28 mouse cellular contexts compared by ENCODE assay signal in the genomic region with DNA sequence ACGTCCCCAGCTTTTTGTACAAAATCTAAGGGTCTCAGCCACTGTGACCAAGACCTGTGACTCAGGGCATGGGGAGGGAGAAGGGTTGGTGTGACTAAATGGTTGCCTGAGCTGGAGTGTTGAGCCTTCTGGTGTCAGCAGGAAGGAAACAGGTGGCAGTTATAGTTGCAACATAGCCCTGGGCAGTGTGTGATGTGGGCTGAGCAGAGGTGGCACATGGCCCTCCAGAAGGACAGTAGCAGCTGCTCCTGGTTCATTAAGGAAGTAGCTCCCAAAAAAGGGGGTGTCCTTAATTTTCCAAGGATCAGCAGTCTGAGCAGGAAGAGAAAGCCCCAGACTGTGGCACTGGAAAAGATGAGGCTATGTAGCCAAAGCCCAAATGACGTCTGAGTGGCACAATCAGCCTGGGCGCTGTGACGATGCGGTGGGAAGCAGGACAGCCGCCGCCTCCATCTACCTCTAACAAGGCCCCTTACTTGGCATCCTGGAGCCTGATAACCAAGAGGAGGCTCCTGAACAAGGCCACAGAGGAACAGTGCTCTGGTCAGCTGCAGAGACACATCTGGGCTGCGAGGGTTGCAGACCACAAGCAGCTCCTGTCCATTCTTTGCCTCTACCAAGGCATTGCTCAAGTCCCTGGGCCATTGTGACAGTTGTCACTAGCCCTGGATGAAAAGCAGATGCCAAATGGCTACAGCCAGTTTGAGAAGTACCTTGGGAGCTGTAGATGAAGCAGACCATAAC. TPM values are rescaled to one million over a fixed set of nuclear protein-coding genes. Genes with fewer than 3 reads are reported as not detected.
DNase-seq lines count a peak whose midpoint lies in the region; ATAC-seq and TF ChIP-seq lines count a peak whose summit lies in the region.
"Had no signal": no experiment of that assay in that cellular context is flagged by ENCODE, and none has a peak within 500 bp of the region (broad histone marks: within the 10 kb centered on the region; RNA-seq: fewer than 3 reads in every experiment).

No protein-coding gene starts in this region.

- no peak for TF ChIP-seq CTCF in bone marrow, adult 2 months (IDR thresholded peaks at IDR 0.05; ENCODE audit: control insufficient read depth, insufficient read depth, low read length)
- no peak for TF ChIP-seq CTCF in cerebellum, adult 2 months (IDR thresholded peaks at IDR 0.05; ENCODE audit: borderline replicate concordance, insufficient read depth, low read depth, low read length)

- no peak overlapping the region for H3K9ac ChIP-seq in limb, embryonic 15.5 days
- H3K9ac ChIP-seq: embryonic facial prominence, embryonic 15.5 days; forebrain, embryonic 12.5 days; forebrain, postnatal 0 days; heart, embryonic 15.5 days; kidney, embryonic 15.5 days; lung, embryonic 15.5 days; midbrain, embryonic 12.5 days had no signal

- H3K36me3 ChIP-seq in limb, embryonic 15.5 days: peaks cover 69% of the 10 kb centered on the region

- no peak overlapping the region for H3K4me2 ChIP-seq in limb, embryonic 15.5 days
- H3K4me2 ChIP-seq: embryonic facial prominence, embryonic 15.5 days; forebrain, embryonic 12.5 days; heart, embryonic 15.5 days; kidney, embryonic 15.5 days; liver, embryonic 11.5 days; lung, embryonic 15.5 days; midbrain, embryonic 12.5 days had no signal

- no peaks in the 10 kb centered on the region for H3K27me3 ChIP-seq in limb, embryonic 15.5 days
- H3K27me3 ChIP-seq in cerebellum, adult 2 months (ENCODE audit: control insufficient read depth, insufficient read depth, low read length): no peaks in the 10 kb centered on the region
- H3K27me3 ChIP-seq: embryonic facial prominence, embryonic 15.5 days; forebrain, embryonic 12.5 days; heart, embryonic 15.5 days; kidney, embryonic 15.5 days; lung, embryonic 15.5 days; megakaryocyte, embryonic 14.5 days; midbrain, embryonic 12.5 days had no signal

- no peaks in the 10 kb centered on the region for H3K9me3 ChIP-seq in limb, embryonic 15.5 days
- H3K9me3 ChIP-seq: embryonic facial prominence, embryonic 15.5 days; forebrain, embryonic 12.5 days; heart, embryonic 10.5 days; heart, embryonic 15.5 days; kidney, embryonic 15.5 days; lung, embryonic 15.5 days; megakaryocyte, embryonic 14.5 days; midbrain, embryonic 12.5 days had no signal

- no peak overlapping the region for H3K4me3 ChIP-seq in bone marrow, adult 2 months (replicated peaks; ENCODE audit: control insufficient read depth, low read depth, low read length)
- H3K4me3 ChIP-seq in limb, embryonic 15.5 days: no peak overlapping the region
- H3K4me3 ChIP-seq in cerebellum, adult 2 months (replicated peaks; ENCODE audit: insufficient read depth, low read depth, low read length): no peak overlapping the region
- H3K4me3 ChIP-seq: embryonic facial prominence, embryonic 15.5 days; forebrain, embryonic 12.5 days; heart, embryonic 10.5 days; heart, embryonic 15.5 days; kidney, embryonic 15.5 days; left cerebral cortex, adult 2 months; lung, embryonic 15.5 days; midbrain, embryonic 12.5 days had no signal

- WGBS in bone marrow, adult 2 months: 47% methylated on average over 8 of the region's 8 CpGs
- 87% methylated on average over 8 of the region's 8 CpGs for WGBS in limb, embryonic 15.5 days
- WGBS in cerebellum, adult 2 months: 86% methylated on average over 8 of the region's 8 CpGs

- TF ChIP-seq POLR2A in bone marrow, adult 2 months (IDR thresholded peaks at IDR 0.05; ENCODE audit: borderline replicate concordance, control insufficient read depth, low read depth, low read length): no peak
- TF ChIP-seq POLR2A in cerebellum, adult 2 months (IDR thresholded peaks at IDR 0.05; ENCODE audit: borderline replicate concordance, insufficient read depth, low read length): no peak

- peak overlapping the region; percentile 52 for H3K27ac ChIP-seq in bone marrow, adult 2 months (ENCODE audit: control insufficient read depth, insufficient read depth, low read depth, low read length, poor library complexity)
- H3K27ac ChIP-seq in limb, embryonic 15.5 days: no peak overlapping the region
- H3K27ac ChIP-seq in cerebellum, adult 2 months (ENCODE audit: insufficient read depth, low read length): no peak overlapping the region
- H3K27ac ChIP-seq: embryonic facial prominence, embryonic 15.5 days; forebrain, embryonic 12.5 days; heart, embryonic 10.5 days; heart, embryonic 15.5 days; kidney, embryonic 15.5 days; left cerebral cortex, adult 2 months; lung, embryonic 15.5 days; midbrain, embryonic 12.5 days had no signal

- ATAC-seq in limb, embryonic 15.5 days (ENCODE audit: insufficient number of reproducible peaks, low FRiP score, low TSS enrichment, low read depth): 0 out of 2 replicates have a peak, but pooled peaks have one; percentile 14
- ATAC-seq: forebrain, postnatal 0 days; hindbrain, embryonic 16.5 days had no signal

- peaks cover 14% of the 10 kb centered on the region for H3K4me1 ChIP-seq in bone marrow, adult 2 months (ENCODE audit: control insufficient read depth, insufficient read depth, low read length)
- peaks cover 33% of the 10 kb centered on the region for H3K4me1 ChIP-seq in limb, embryonic 15.5 days
- peaks cover 25% of the 10 kb centered on the region for H3K4me1 ChIP-seq in cerebellum, adult 2 months (ENCODE audit: control insufficient read depth, insufficient read depth, low read length)

- peak; percentile 42 for DNase-seq in gastrocnemius, adult 18-20 months (ENCODE audit: low spot score)
- no peak for DNase-seq in gastrocnemius, adult 8-10 months (ENCODE audit: low spot score in 2 of 2)
- DNase-seq in 416B (ENCODE audit: low read depth): peak; percentile 92
- no peak for DNase-seq in cerebellum, adult 2 months
- DNase-seq in spleen, postnatal 14 days (ENCODE audit: low spot score in 2 of 2): no peak
- DNase-seq in right cerebral cortex, adult 2 months (ENCODE audit: low spot score in 2 of 2): no peak
- DNase-seq: adrenal gland, postnatal 10 days; cerebellum, adult 18-20 months; cerebellum, postnatal 25 days; forebrain, postnatal 0 days; heart, adult 11 months; kidney, adult 18-20 months; kidney, postnatal 25 days; thymus, adult 2 months; thymus, postnatal 36 days had no signal

RNA-seq across cellular contexts. Expression of a gene that starts 7.0 kb away (rescaled TPM):
- total RNA-seq in gastrocnemius, adult 18-20 months (2021): 10 to 100 TPM; 18.4 to 18.5 TPM
- 10 to 100 TPM; 16.7 to 22.3 (median 19.7) TPM for total RNA-seq in gastrocnemius, adult 8-10 months (2022)
- polyA plus RNA-seq in bone marrow, adult 2 months (2011; ENCODE audit: insufficient read depth, insufficient read length, low replicate concordance, missing spikeins): 2.9 and 11.1 TPM in 2 replicates
- polyA plus RNA-seq in limb, embryonic 15.5 days (2015; fragmentation: Nextera tagmentation; extraction: Ambion mirVana): 5.4 and 5.6 TPM in 2 replicates
- 16.4 and 17.5 TPM in 2 replicates for polyA plus RNA-seq in cerebellum, adult 2 months (2012; rRNA removed)

RNA-seq across cellular contexts. Expression of a gene that starts 7.2 kb away (rescaled TPM):
- total RNA-seq in gastrocnemius, adult 18-20 months (2021): 1 to 10 TPM; 3.7 to 5.0 TPM
- 1 to 10 TPM; 3.8 to 4.7 (median 4.2) TPM for total RNA-seq in gastrocnemius, adult 8-10 months (2022)
- 4.3 and 8.1 TPM in 2 replicates for polyA plus RNA-seq in bone marrow, adult 2 months (2011; ENCODE audit: insufficient read depth, insufficient read length, low replicate concordance, missing spikeins)
- 16.0 and 16.8 TPM in 2 replicates for polyA plus RNA-seq in limb, embryonic 15.5 days (2015; fragmentation: Nextera tagmentation; extraction: Ambion mirVana)
- 6.8 and 7.2 TPM in 2 replicates for polyA plus RNA-seq in cerebellum, adult 2 months (2012; rRNA removed)

RNA-seq across cellular contexts. Expression of a gene that starts 27.2 kb away (rescaled TPM):
- 10 to 100 TPM; 10.6 to 13.9 TPM for total RNA-seq in gastrocnemius, adult 18-20 months (2021)
- total RNA-seq in gastrocnemius, adult 8-10 months (2022): 10 to 100 TPM; 10.5 to 15.0 (median 12.5) TPM
- polyA plus RNA-seq in bone marrow, adult 2 months (2011; ENCODE audit: insufficient read depth, insufficient read length, low replicate concordance, missing spikeins): 6.7 and 34.2 TPM in 2 replicates
- polyA plus RNA-seq in limb, embryonic 15.5 days (2015; fragmentation: Nextera tagmentation; extraction: Ambion mirVana): 39.7 and 53.2 TPM in 2 replicates
- 3.3 and 4.5 TPM in 2 replicates for polyA plus RNA-seq in cerebellum, adult 2 months (2012; rRNA removed)

RNA-seq across cellular contexts. Expression of a gene that starts 46.1 kb away (rescaled TPM):
- 10 to 100 TPM; 21.0 to 21.5 TPM for total RNA-seq in gastrocnemius, adult 18-20 months (2021)
- 10 to 100 TPM; 23.9 to 28.1 (median 24.2) TPM for total RNA-seq in gastrocnemius, adult 8-10 months (2022)
- polyA plus RNA-seq in bone marrow, adult 2 months (2011; ENCODE audit: insufficient read depth, insufficient read length, low replicate concordance, missing spikeins): 11.1 and 14.5 TPM in 2 replicates
- polyA plus RNA-seq in limb, embryonic 15.5 days (2015; fragmentation: Nextera tagmentation; extraction: Ambion mirVana): 34.9 and 37.8 TPM in 2 replicates
- 21.5 and 21.9 TPM in 2 replicates for polyA plus RNA-seq in cerebellum, adult 2 months (2012; rRNA removed)

RNA-seq across cellular contexts. Expression of a gene that starts 56.2 kb away (rescaled TPM):
- total RNA-seq in gastrocnemius, adult 18-20 months (2021): 10 to 100 TPM; 75.2 to 94.4 TPM
- total RNA-seq in gastrocnemius, adult 8-10 months (2022): 10 to 100 TPM; 80.3 to 94.0 (median 84.3) TPM
- polyA plus RNA-seq in bone marrow, adult 2 months (2011; ENCODE audit: insufficient read depth, insufficient read length, low replicate concordance, missing spikeins): 4.1 and 11.7 TPM in 2 replicates
- 15.1 and 16.8 TPM in 2 replicates for polyA plus RNA-seq in limb, embryonic 15.5 days (2015; fragmentation: Nextera tagmentation; extraction: Ambion mirVana)
- 27.4 and 28.4 TPM in 2 replicates for polyA plus RNA-seq in cerebellum, adult 2 months (2012; rRNA removed)

Comparison
In these comparisons a context has a peak if more than half of its experiments do, and no peak if none do; other contexts are left out.
1. DNase-seq: peak in gastrocnemius, adult 18-20 months (single experiment) and 416B (single experiment); none in gastrocnemius, adult 8-10 months (0 of 2), cerebellum, adult 2 months (0 of 2), spleen, postnatal 14 days (0 of 2) and right cerebral cortex, adult 2 months (0 of 2).